Mouse (Mus musculus): ENCODE measurements around the gene Rabgap1l. TPM values are rescaled to one million over a fixed set of nuclear protein-coding genes. Genes with fewer than 3 reads are reported as not detected.

Gene Rabgap1l
- polyA plus RNA-seq, 1 experiment from 2014 or later = 31.4 TPM

DNA sequence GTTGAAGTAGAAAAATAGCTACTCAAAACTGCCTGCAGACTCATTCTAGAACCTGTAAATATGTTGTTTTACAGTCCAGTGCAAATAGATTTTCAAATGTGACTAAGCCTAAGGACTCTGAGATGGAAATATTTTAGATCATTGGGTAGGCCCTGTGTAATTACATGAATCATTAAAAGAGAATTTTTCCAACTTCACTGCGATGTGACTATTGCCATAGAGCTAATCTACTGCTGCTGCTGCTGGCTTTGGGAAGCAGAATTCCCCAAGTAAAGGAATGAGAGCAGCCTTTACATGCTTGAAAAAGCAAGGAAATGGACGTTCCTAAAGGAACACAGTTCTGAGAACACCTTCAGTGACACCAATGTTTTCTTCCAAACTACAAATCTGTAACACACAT, 531.2 kb downstream of the Rabgap1l start:
- DNase-seq (ENCODE audit: low spot score) (no peak), ATAC-seq (no peak)
- Histone ChIP-seq H3K9ac (replicated peaks; ENCODE audit: low read depth) (no peak overlapping the region), H3K4me2 (replicated peaks; ENCODE audit: low read depth, low read length) (no peak overlapping the region), H3K4me3 (ENCODE audit: low read depth, low read length) (no peak overlapping the region), H3K4me1 (ENCODE audit: insufficient read depth, low read depth, low read length) (peaks cover 7% of the 10 kb centered on the region; the same call in 1 of the 2 replicates), H3K36me3 (ENCODE audit: insufficient read depth, low read length) (no peaks in the 10 kb centered on the region), H3K9me3 (ENCODE audit: low read length) (no peaks in the 10 kb centered on the region), H3K27me3 (replicated peaks; ENCODE audit: insufficient read depth, low read length) (no peaks in the 10 kb centered on the region), H3K27ac (ENCODE audit: low read length) (no peak overlapping the region)
- WGBS = 59% methylated on average over 2 of the region's 2 CpGs
- TF ChIP-seq CTCF (IDR thresholded peaks at IDR 0.05) (no peak), EP300 (IDR thresholded peaks at IDR 0.05) (no peak)

DNA sequence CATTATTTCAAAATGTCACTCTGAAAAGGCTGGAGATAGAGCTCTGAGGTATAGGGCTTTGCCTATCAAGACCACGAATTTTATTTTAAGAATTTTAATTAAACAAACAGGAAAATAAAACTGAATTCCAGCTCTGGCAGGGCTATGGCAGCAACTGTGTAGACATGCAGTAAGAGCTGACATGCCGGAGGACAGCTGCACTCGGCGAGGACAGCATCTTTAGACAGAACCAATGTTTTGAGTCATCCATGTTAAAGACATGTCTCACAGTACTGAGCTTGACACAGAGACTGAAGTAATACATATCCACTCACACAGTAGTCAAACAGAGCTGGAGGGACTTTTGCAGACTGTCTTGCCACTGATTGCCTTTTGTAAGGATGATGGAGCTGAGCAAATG, 532.4 kb downstream of the Rabgap1l start:
- WGBS = 75% methylated on average over 4 of the region's 4 CpGs
- ATAC-seq (no peak), DNase-seq (ENCODE audit: low spot score) (no peak)
- Histone ChIP-seq H3K27me3 (replicated peaks; ENCODE audit: insufficient read depth, low read length) (no peaks in the 10 kb centered on the region), H3K9ac (replicated peaks; ENCODE audit: low read depth) (no peak overlapping the region), H3K36me3 (ENCODE audit: insufficient read depth, low read length) (no peaks in the 10 kb centered on the region; the same call in 1 of the 2 replicates), H3K9me3 (ENCODE audit: low read length) (no peaks in the 10 kb centered on the region), H3K4me3 (ENCODE audit: low read depth, low read length) (no peak overlapping the region), H3K4me2 (replicated peaks; ENCODE audit: low read depth, low read length) (no peak overlapping the region), H3K27ac (ENCODE audit: low read length) (peak overlapping the region; percentile 51; the same call in 1 of the 2 replicates), H3K4me1 (ENCODE audit: insufficient read depth, low read depth, low read length) (peaks cover 7% of the 10 kb centered on the region; the same call in 1 of the 2 replicates)
- TF ChIP-seq CTCF (IDR thresholded peaks at IDR 0.05) (no peak), EP300 (IDR thresholded peaks at IDR 0.05) (no peak)

DNA sequence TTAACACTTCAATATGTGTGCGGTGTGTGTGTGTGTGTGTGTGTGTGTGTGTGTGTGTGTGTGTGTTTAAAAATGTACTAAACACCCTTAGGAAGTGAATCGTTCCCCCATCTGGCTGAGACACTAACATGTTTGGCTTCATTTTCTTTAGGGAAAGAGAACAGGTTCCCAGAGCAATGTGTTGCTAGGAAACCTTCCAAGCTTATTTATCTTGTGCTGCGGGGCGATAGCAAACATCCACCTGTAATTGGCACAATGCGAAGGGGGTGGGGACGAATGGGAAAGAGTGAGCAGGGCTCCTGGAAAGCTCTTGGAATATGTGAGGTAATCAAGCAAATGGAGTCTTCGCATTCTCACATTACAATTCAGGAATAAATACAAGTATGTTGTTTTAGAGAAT, 533.1 kb downstream of the Rabgap1l start:
- TF ChIP-seq CTCF (IDR thresholded peaks at IDR 0.05) = no peak
- TF ChIP-seq EP300 (IDR thresholded peaks at IDR 0.05) = no peak
- Histone ChIP-seq H3K9ac (replicated peaks; ENCODE audit: low read depth) (no peak overlapping the region), H3K27me3 (replicated peaks; ENCODE audit: insufficient read depth, low read length) (no peaks in the 10 kb centered on the region), H3K9me3 (ENCODE audit: low read length) (no peaks in the 10 kb centered on the region), H3K4me1 (ENCODE audit: insufficient read depth, low read depth, low read length) (peaks cover 7% of the 10 kb centered on the region; the same call in 1 of the 2 replicates), H3K36me3 (ENCODE audit: insufficient read depth, low read length) (no peaks in the 10 kb centered on the region; the same call in 1 of the 2 replicates), H3K4me2 (replicated peaks; ENCODE audit: low read depth, low read length) (no peak overlapping the region), H3K4me3 (ENCODE audit: low read depth, low read length) (no peak overlapping the region), H3K27ac (ENCODE audit: low read length) (no peak overlapping the region)
- peak; percentile 90 for DNase-seq (ENCODE audit: low spot score)
- 27% methylated on average over 7 of the region's 7 CpGs for WGBS
- peak; percentile 28 for ATAC-seq

DNA sequence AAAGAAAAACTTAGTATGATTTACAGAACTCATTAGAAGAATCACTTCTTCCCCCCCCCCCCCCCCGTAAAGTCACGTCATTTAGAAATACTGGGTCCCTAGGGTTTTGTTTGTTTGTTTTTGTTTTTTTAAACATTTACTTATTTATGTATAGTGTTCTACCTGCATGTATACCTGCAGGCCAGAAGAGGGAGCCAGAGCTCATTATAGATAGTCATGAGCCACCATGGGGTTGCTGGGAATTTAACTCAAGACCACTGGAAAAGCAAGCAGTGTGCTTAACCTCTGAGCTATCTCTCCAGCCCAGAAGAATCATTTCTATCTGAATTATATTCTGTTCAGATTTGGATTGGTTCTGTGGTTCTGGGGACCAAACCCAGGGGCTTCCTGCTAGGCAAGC, 539.9 kb downstream of the Rabgap1l start:
- TF ChIP-seq EP300 (IDR thresholded peaks at IDR 0.05) = no peak
- peak; percentile 33 for TF ChIP-seq CTCF (IDR thresholded peaks at IDR 0.05)
- 82% methylated on average over 2 of the region's 2 CpGs for WGBS
- Histone ChIP-seq H3K9me3 (ENCODE audit: low read length) (no peaks in the 10 kb centered on the region), H3K9ac (replicated peaks; ENCODE audit: low read depth) (no peak overlapping the region), H3K36me3 (ENCODE audit: insufficient read depth, low read length) (no peaks in the 10 kb centered on the region; the same call in 1 of the 2 replicates), H3K27ac (ENCODE audit: low read length) (no peak overlapping the region), H3K27me3 (replicated peaks; ENCODE audit: insufficient read depth, low read length) (no peaks in the 10 kb centered on the region), H3K4me3 (ENCODE audit: low read depth, low read length) (no peak overlapping the region), H3K4me2 (replicated peaks; ENCODE audit: low read depth, low read length) (no peak overlapping the region), H3K4me1 (ENCODE audit: insufficient read depth, low read depth, low read length) (no peaks in the 10 kb centered on the region)
- DNase-seq (ENCODE audit: low spot score) (no peak), ATAC-seq (no peak)

DNA sequence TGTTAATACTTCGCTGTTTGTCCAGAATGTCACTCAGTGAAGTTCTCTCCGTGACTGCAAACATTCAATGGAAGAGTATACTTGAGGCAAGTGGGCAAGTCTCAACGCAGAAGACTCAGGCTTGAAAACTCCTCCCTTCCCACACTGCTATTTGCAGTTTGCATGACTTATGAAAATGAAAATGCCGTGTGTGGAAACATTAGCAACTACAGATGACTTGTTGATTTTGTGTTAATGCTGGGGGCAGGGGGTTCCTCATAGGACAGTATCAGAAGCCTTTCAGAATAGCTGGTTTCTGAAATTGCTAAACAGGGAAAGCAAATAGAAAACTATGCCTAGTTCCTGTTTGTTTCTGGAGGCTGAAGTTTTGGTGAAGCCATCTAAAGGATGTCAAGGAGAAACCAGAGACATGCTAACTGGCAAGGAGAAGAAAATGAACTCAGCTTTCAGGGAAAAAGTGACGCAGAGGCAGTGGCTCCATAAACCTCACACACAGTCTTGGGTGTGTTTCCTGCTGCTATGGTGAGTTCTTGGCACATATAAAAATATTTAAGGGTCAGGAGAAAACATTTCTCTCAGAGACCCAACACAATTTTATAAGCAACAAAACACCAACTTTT, 541.5 kb downstream of the Rabgap1l start:
- no peaks in the 10 kb centered on the region for H3K9me3 ChIP-seq (ENCODE audit: low read length)
- peak; percentile 86 for DNase-seq (ENCODE audit: low spot score)

DNA sequence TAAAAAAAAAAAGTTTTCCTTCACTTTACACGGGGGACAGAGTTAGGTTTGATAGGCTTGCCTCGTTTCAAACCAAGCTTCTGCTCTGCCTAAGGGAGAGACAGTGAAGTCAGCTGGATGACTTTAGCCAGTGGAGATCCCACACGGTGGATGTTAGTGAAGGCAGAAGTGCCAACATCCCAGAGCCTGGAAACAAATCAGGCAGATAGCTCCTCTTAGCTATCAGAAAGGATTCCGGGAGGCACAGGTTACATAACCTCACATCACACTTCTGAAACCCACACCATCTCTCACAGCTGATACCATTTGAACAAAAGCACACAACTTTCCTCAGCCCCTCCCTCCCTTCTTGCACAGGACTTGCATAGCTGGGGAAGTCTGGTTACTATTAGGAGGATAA, 542.2 kb downstream of the Rabgap1l start:
- 0 out of 2 replicates have a peak, but pooled peaks have one; percentile 17 for ATAC-seq
- TF ChIP-seq EP300 (IDR thresholded peaks at IDR 0.05) (no peak), CTCF (IDR thresholded peaks at IDR 0.05) (no peak)
- H3K4me3 ChIP-seq (ENCODE audit: low read depth, low read length) = peak overlapping the region; percentile 1
- WGBS = 31% methylated on average over 4 of the region's 4 CpGs
- H3K4me1 ChIP-seq (ENCODE audit: insufficient read depth, low read depth, low read length) = no peaks in the 10 kb centered on the region
- DNase-seq (ENCODE audit: low spot score) = peak; percentile 6
- peak overlapping the region; percentile 6; the same call in 1 of the 2 replicates for H3K9ac ChIP-seq (replicated peaks; ENCODE audit: low read depth)
- H3K4me2 ChIP-seq (replicated peaks; ENCODE audit: low read depth, low read length) = peak overlapping the region; percentile 30
- H3K36me3 ChIP-seq (ENCODE audit: insufficient read depth, low read length) = no peaks in the 10 kb centered on the region; the same call in 1 of the 2 replicates
- no peaks in the 10 kb centered on the region for H3K27me3 ChIP-seq (replicated peaks; ENCODE audit: insufficient read depth, low read length)
- H3K9me3 ChIP-seq (ENCODE audit: low read length) = no peaks in the 10 kb centered on the region
- peak overlapping the region; percentile 29 for H3K27ac ChIP-seq (ENCODE audit: low read length)

More for the DNA sequence above, 541.5 kb downstream of the Rabgap1l start:
- ATAC-seq = peak; percentile 78
- 45% methylated on average over 5 of the region's 5 CpGs for WGBS
- Histone ChIP-seq H3K27ac (ENCODE audit: low read length) (peak overlapping the region; percentile 51), H3K4me2 (replicated peaks; ENCODE audit: low read depth, low read length) (peak overlapping the region; percentile 30), H3K27me3 (replicated peaks; ENCODE audit: insufficient read depth, low read length) (no peaks in the 10 kb centered on the region), H3K4me3 (ENCODE audit: low read depth, low read length) (peak overlapping the region; percentile 1; the same call in 1 of the 2 replicates), H3K4me1 (ENCODE audit: insufficient read depth, low read depth, low read length) (no peaks in the 10 kb centered on the region), H3K36me3 (ENCODE audit: insufficient read depth, low read length) (no peaks in the 10 kb centered on the region; the same call in 1 of the 2 replicates), H3K9ac (replicated peaks; ENCODE audit: low read depth) (no peak overlapping the region)
- TF ChIP-seq EP300 (IDR thresholded peaks at IDR 0.05) (peak; percentile 63; the same call in 1 of the 2 replicates), CTCF (IDR thresholded peaks at IDR 0.05) (no peak)
